Mouse (Mus musculus): ENCODE data around the gene Hpcal4. TPM values are rescaled to one million over a fixed set of nuclear protein-coding genes. Genes with fewer than 3 reads are reported as not detected.

The Hpcal4 gene
- total and polyA plus RNA-seq, 3 experiments = 0.09 to 0.35 (median 0.10) TPM

- TF ChIP-seq CTCF (IDR thresholded peaks at IDR 0.05) = no peak
- TF ChIP-seq EP300 (IDR thresholded peaks at IDR 0.05; ENCODE audit: insufficient read depth, low read depth, low read length) = peak; percentile 91
- no peak for TF ChIP-seq POLR2A (IDR thresholded peaks at IDR 0.05; ENCODE audit: insufficient read depth, low read depth, low read length)
- Histone ChIP-seq H3K4me3 (no peak overlapping the region), H3K27ac (no peak overlapping the region), H3K9ac (ENCODE audit: low read depth, low read length) (no peak overlapping the region), H3K27me3 (ENCODE audit: control insufficient read depth, insufficient read depth, low read length) (no peaks in the 10 kb centered on the region), H3K4me1 (ENCODE audit: control insufficient read depth, insufficient read depth, low read length) (peaks cover 4% of the 10 kb centered on the region; the same call in 1 of the 2 replicates), H3K36me3 (ENCODE audit: control insufficient read depth, insufficient read depth, low read length) (no peaks in the 10 kb centered on the region), H3K79me2 (replicated peaks; ENCODE audit: control insufficient read depth, insufficient read depth, low read length) (no peaks in the 10 kb centered on the region)
- intact Hi-C loops (cut with DNase I) = loop anchor here (1.0 to 5.0 kb wide), 2 partner anchors 34 to 63 kb away; no protein-coding TSS in a partner anchor
- WGBS = 62% methylated on average over 15 of the region's 15 CpGs
- DNase-seq = peak; percentile 69 to 84
These were observed 36.8 kb downstream of the Hpcal4 start for GRCm38 (mm10) chr4:123219720-123220357.

GRCm38 (mm10) chr4:123220637-123221036 lies 37.6 kb downstream of the Hpcal4 start:
- Histone ChIP-seq H3K27me3 (ENCODE audit: control insufficient read depth, insufficient read depth, low read length) (no peaks in the 10 kb centered on the region), H3K9ac (ENCODE audit: low read depth, low read length) (no peak overlapping the region), H3K79me2 (replicated peaks; ENCODE audit: control insufficient read depth, insufficient read depth, low read length) (no peaks in the 10 kb centered on the region), H3K4me1 (ENCODE audit: control insufficient read depth, insufficient read depth, low read length) (peaks cover 6% of the 10 kb centered on the region; the same call in 1 of the 2 replicates), H3K36me3 (ENCODE audit: control insufficient read depth, insufficient read depth, low read length) (no peaks in the 10 kb centered on the region), H3K27ac (no peak overlapping the region; the same call in 1 of the 2 replicates), H3K4me3 (no peak overlapping the region)
- TF ChIP-seq CTCF (IDR thresholded peaks at IDR 0.05) (no peak), POLR2A (IDR thresholded peaks at IDR 0.05; ENCODE audit: insufficient read depth, low read depth, low read length) (no peak), EP300 (IDR thresholded peaks at IDR 0.05; ENCODE audit: insufficient read depth, low read depth, low read length) (no peak)
- intact Hi-C loops (cut with DNase I) = no loop called here
- WGBS = 64% methylated on average over 4 of the region's 4 CpGs
- DNase-seq = no peak

GRCm38 (mm10) chr4:123223309-123223708 lies 40.3 kb downstream of the Hpcal4 start:
- Histone ChIP-seq H3K79me2 (replicated peaks; ENCODE audit: control insufficient read depth, insufficient read depth, low read length) (no peaks in the 10 kb centered on the region), H3K9ac (ENCODE audit: low read depth, low read length) (no peak overlapping the region), H3K27me3 (ENCODE audit: control insufficient read depth, insufficient read depth, low read length) (no peaks in the 10 kb centered on the region), H3K4me3 (no peak overlapping the region), H3K36me3 (ENCODE audit: control insufficient read depth, insufficient read depth, low read length) (no peaks in the 10 kb centered on the region), H3K27ac (no peak overlapping the region), H3K4me1 (ENCODE audit: control insufficient read depth, insufficient read depth, low read length) (peaks cover 13% of the 10 kb centered on the region)
- no peak for DNase-seq
- WGBS = 78% methylated on average over 3 of the region's 3 CpGs
- TF ChIP-seq EP300 (IDR thresholded peaks at IDR 0.05; ENCODE audit: insufficient read depth, low read depth, low read length) = no peak
- peak; percentile 64 for TF ChIP-seq CTCF (IDR thresholded peaks at IDR 0.05)
- no peak for TF ChIP-seq POLR2A (IDR thresholded peaks at IDR 0.05; ENCODE audit: insufficient read depth, low read depth, low read length)
- intact Hi-C loops (cut with DNase I) = no loop called here

- peak; percentile 63 to 79 for DNase-seq
- no peaks in the 10 kb centered on the region for H3K79me2 ChIP-seq (replicated peaks; ENCODE audit: control insufficient read depth, insufficient read depth, low read length)
- H3K36me3 ChIP-seq (ENCODE audit: control insufficient read depth, insufficient read depth, low read length) = no peaks in the 10 kb centered on the region
- H3K4me3 ChIP-seq = no peak overlapping the region
- peaks cover 14% of the 10 kb centered on the region for H3K4me1 ChIP-seq (ENCODE audit: control insufficient read depth, insufficient read depth, low read length)
- TF ChIP-seq POLR2A (IDR thresholded peaks at IDR 0.05; ENCODE audit: insufficient read depth, low read depth, low read length) (0 out of 2 replicates have a peak, but pooled peaks have one; percentile 11), CTCF (IDR thresholded peaks at IDR 0.05) (no peak), EP300 (IDR thresholded peaks at IDR 0.05; ENCODE audit: insufficient read depth, low read depth, low read length) (peak; percentile 77; the same call in 1 of the 2 replicates)
- intact Hi-C loops (cut with DNase I) = no loop called here
- no peak overlapping the region; the same call in 1 of the 2 replicates for H3K27ac ChIP-seq
- WGBS = 39% methylated on average over 10 of the region's 10 CpGs
- no peak overlapping the region for H3K9ac ChIP-seq (ENCODE audit: low read depth, low read length)
- H3K27me3 ChIP-seq (ENCODE audit: control insufficient read depth, insufficient read depth, low read length) = no peaks in the 10 kb centered on the region
These were observed 42.8 kb downstream of the Hpcal4 start for GRCm38 (mm10) chr4:123225718-123226403.

- intact Hi-C loops (cut with DNase I) = no loop called here
- peak overlapping the region; percentile 52 for H3K27ac ChIP-seq
- H3K4me1 ChIP-seq (ENCODE audit: control insufficient read depth, insufficient read depth, low read length) = peaks cover 14% of the 10 kb centered on the region
- no peak overlapping the region for H3K4me3 ChIP-seq
- no peak for TF ChIP-seq EP300 (IDR thresholded peaks at IDR 0.05; ENCODE audit: insufficient read depth, low read depth, low read length)
- TF ChIP-seq POLR2A (IDR thresholded peaks at IDR 0.05; ENCODE audit: insufficient read depth, low read depth, low read length) = no peak
- no peak for TF ChIP-seq CTCF (IDR thresholded peaks at IDR 0.05)
- no peak overlapping the region for H3K9ac ChIP-seq (ENCODE audit: low read depth, low read length)
- no peaks in the 10 kb centered on the region for H3K36me3 ChIP-seq (ENCODE audit: control insufficient read depth, insufficient read depth, low read length)
- 21% methylated on average over 4 of the region's 4 CpGs for WGBS
- peak; percentile 75 to 85 for DNase-seq
- no peaks in the 10 kb centered on the region for H3K79me2 ChIP-seq (replicated peaks; ENCODE audit: control insufficient read depth, insufficient read depth, low read length)
- H3K27me3 ChIP-seq (ENCODE audit: control insufficient read depth, insufficient read depth, low read length) = no peaks in the 10 kb centered on the region
These were observed 44.7 kb downstream of the Hpcal4 start for GRCm38 (mm10) chr4:123227707-123228106.

GRCm38 (mm10) chr4:123228270-123228669 lies 45.2 kb downstream of the Hpcal4 start:
- 25% methylated on average over 2 of the region's 2 CpGs for WGBS
- H3K79me2 ChIP-seq (replicated peaks; ENCODE audit: control insufficient read depth, insufficient read depth, low read length) = no peaks in the 10 kb centered on the region
- H3K27me3 ChIP-seq (ENCODE audit: control insufficient read depth, insufficient read depth, low read length) = no peaks in the 10 kb centered on the region
- DNase-seq = peak; percentile 79 to 86
- TF ChIP-seq POLR2A (IDR thresholded peaks at IDR 0.05; ENCODE audit: insufficient read depth, low read depth, low read length) (0 out of 2 replicates have a peak, but pooled peaks have one; percentile 20), CTCF (IDR thresholded peaks at IDR 0.05) (no peak), EP300 (IDR thresholded peaks at IDR 0.05; ENCODE audit: insufficient read depth, low read depth, low read length) (peak; percentile 99)
- H3K36me3 ChIP-seq (ENCODE audit: control insufficient read depth, insufficient read depth, low read length) = no peaks in the 10 kb centered on the region
- no peak overlapping the region for H3K9ac ChIP-seq (ENCODE audit: low read depth, low read length)
- peak overlapping the region; percentile 52 for H3K27ac ChIP-seq
- H3K4me3 ChIP-seq = no peak overlapping the region
- intact Hi-C loops (cut with DNase I) = no loop called here
- peaks cover 18% of the 10 kb centered on the region for H3K4me1 ChIP-seq (ENCODE audit: control insufficient read depth, insufficient read depth, low read length)
